Mouse (Mus musculus): ENCODE data around the gene Aimp1. TPM values are rescaled to one million over a fixed set of nuclear protein-coding genes. Genes with fewer than 3 reads are reported as not detected.
A peak's percentile ranks its signal among the peaks of the same experiment; 100 is the strongest.

Aimp1 gene
- polyA plus RNA-seq (2012; rRNA removed): 66.5 and 66.6 TPM in 2 replicates

DNA sequence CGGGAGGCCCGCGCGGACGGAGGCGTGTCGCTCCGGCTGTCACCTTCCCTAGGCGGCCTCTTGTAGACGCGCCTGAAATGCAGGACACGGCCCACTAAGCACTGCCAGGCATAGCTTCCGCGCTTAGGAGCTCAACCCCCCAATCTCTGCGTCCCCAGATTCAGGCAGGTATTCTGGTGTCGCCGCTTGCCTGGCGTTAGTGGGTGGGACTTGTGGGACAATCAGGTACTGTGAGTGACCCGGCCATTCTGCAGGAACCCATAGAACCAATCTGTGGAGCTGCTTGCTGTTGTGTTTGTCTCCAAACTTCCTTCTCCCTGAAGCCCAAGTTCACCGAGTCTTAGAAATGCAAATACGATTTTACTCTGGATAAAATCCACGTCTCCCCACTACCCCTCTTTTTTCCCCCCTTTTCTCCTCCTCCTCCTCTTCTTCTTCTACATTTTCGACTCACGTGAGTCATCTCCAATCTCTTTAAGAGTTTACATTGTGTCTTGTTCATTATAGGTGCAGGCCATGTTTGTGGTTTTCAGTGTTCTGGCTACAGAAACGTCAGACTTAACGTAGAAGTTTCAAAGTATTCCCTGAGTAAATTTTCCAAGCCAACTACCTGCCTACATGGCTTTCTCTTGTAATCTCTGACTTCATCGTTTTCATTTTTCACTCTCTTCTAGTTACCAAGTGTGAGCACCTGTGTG, at the start of gene Aimp1:
Aimp1 (minus strand) TSS at position 140 of the 698 bp plus-strand sequence.
- no peak for DNase-seq
- Histone ChIP-seq H3K27ac (ENCODE audit: insufficient read depth, low read length) (peak within 1 kb of the TSS; percentile 100), H3K4me3 (replicated peaks; ENCODE audit: insufficient read depth, low read depth, low read length) (peak within 1 kb of the TSS; percentile 96), H3K4me1 (ENCODE audit: control insufficient read depth, insufficient read depth, low read length) (peaks cover 5% of the 10 kb centered on the region; the same call in 1 of the 2 replicates), H3K27me3 (ENCODE audit: control insufficient read depth, insufficient read depth, low read length) (no peaks in the 10 kb centered on the region)
- WGBS: 2% methylated on average over 27 of the region's 27 CpGs
- peak; percentile 70; the same call in 1 of the 2 replicates for TF ChIP-seq POLR2A (IDR thresholded peaks at IDR 0.05; ENCODE audit: borderline replicate concordance, insufficient read depth, low read length)
- TF ChIP-seq CTCF (IDR thresholded peaks at IDR 0.05; ENCODE audit: borderline replicate concordance, insufficient read depth, low read depth, low read length): no peak

DNA sequence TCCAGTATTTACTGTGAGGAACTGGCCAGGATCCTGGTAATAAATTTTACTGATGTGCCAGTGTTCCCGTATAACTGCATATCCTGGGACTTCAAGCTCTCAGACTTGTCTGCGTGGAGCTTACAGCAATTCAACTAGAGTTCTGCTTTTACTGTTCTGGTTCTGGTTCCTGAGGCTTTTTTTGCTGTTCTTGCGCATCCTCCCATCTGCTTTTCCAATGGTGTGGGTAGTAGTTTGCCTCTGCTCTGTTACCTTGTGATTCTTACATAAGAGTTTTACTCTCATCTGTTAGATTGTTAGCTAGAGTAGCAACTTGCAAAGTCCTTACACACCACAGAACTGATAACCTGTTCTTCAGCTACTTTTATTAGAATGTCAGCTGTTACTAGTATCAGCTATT, 40.2 kb upstream of the Aimp1 start:
- Histone ChIP-seq H3K4me1 (ENCODE audit: control insufficient read depth, insufficient read depth, low read length) (no peaks in the 10 kb centered on the region), H3K27me3 (ENCODE audit: control insufficient read depth, insufficient read depth, low read length) (no peaks in the 10 kb centered on the region), H3K4me3 (replicated peaks; ENCODE audit: insufficient read depth, low read depth, low read length) (no peak overlapping the region), H3K27ac (ENCODE audit: insufficient read depth, low read length) (no peak overlapping the region)
- WGBS: 96% methylated on average over 3 of the region's 3 CpGs
- no peak for TF ChIP-seq POLR2A (IDR thresholded peaks at IDR 0.05; ENCODE audit: borderline replicate concordance, insufficient read depth, low read length)
- TF ChIP-seq CTCF (IDR thresholded peaks at IDR 0.05; ENCODE audit: borderline replicate concordance, insufficient read depth, low read depth, low read length): no peak
- no peak for DNase-seq

DNA sequence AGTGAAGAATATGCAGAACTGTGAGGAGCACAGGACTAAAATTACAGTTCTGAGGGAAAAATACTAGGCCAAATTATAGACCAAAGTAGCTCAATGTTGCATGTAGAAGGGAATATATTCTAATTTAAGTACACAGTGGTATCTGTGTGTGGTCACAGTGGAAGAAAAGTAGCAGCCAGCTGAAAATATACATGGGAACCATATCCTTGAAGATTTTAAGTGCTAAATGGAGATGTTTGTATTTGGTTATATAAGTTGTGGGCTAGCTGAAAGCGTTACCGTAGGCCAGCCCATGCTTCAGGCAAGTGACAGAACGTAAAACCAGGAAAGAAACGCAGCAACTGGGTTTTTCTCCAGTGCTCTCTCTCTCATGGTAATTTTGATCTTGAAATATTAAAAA, 33.1 kb upstream of the Aimp1 start:
- no peak for DNase-seq
- WGBS: 99% methylated on average over 4 of the region's 4 CpGs
- no peak for TF ChIP-seq POLR2A (IDR thresholded peaks at IDR 0.05; ENCODE audit: borderline replicate concordance, insufficient read depth, low read length)
- TF ChIP-seq CTCF (IDR thresholded peaks at IDR 0.05; ENCODE audit: borderline replicate concordance, insufficient read depth, low read depth, low read length): no peak
- Histone ChIP-seq H3K27me3 (ENCODE audit: control insufficient read depth, insufficient read depth, low read length) (no peaks in the 10 kb centered on the region), H3K4me3 (replicated peaks; ENCODE audit: insufficient read depth, low read depth, low read length) (no peak overlapping the region), H3K4me1 (ENCODE audit: control insufficient read depth, insufficient read depth, low read length) (no peaks in the 10 kb centered on the region), H3K27ac (ENCODE audit: insufficient read depth, low read length) (no peak overlapping the region)

DNA sequence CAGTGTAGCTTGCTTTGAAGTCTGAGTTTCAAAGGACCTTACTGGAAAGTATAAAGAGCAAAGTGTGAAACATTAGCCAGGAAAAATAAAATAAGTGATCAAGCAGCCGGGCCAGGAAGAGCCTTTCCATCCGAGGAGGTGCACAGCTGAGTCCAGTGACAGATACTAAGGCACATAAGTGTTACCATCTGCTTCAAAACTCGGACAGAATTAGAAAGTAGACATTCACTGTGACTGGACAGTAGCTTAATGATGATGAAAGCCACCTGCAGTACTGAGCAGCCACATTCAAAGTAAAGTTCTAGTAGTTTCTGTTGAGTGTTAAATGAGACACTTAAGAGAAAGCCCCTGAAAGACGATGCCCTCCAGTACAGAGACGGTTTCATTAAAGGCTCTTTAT, 29.7 kb upstream of the Aimp1 start:
- Histone ChIP-seq H3K4me1 (ENCODE audit: control insufficient read depth, insufficient read depth, low read length) (no peaks in the 10 kb centered on the region), H3K27me3 (ENCODE audit: control insufficient read depth, insufficient read depth, low read length) (no peaks in the 10 kb centered on the region), H3K4me3 (replicated peaks; ENCODE audit: insufficient read depth, low read depth, low read length) (no peak overlapping the region), H3K27ac (ENCODE audit: insufficient read depth, low read length) (no peak overlapping the region)
- WGBS: 79% methylated on average over 5 of the region's 5 CpGs
- TF ChIP-seq POLR2A (IDR thresholded peaks at IDR 0.05; ENCODE audit: borderline replicate concordance, insufficient read depth, low read length) (no peak), CTCF (IDR thresholded peaks at IDR 0.05; ENCODE audit: borderline replicate concordance, insufficient read depth, low read depth, low read length) (no peak)
- DNase-seq: no peak

DNA sequence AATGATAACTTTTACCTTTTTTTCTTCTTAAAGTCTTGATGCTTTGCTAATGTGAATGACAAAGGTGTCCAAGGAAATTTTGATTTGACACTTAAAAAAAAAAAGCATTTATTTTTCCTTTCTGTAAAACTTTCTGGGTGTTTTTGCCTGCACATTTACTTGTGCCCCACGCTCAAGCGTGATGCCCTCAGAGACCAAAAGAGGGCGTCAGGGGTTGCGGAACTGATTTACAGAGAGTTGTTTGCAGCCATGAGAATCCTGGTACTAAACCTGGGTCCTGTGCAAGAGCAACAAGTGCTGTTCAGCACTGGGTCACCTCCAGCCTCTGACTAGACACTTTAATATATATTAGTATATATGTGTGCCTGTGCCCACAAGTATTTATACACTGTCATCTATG, 22.8 kb upstream of the Aimp1 start:
- Histone ChIP-seq H3K4me3 (replicated peaks; ENCODE audit: insufficient read depth, low read depth, low read length) (no peak overlapping the region), H3K27ac (ENCODE audit: insufficient read depth, low read length) (no peak overlapping the region), H3K4me1 (ENCODE audit: control insufficient read depth, insufficient read depth, low read length) (no peaks in the 10 kb centered on the region), H3K27me3 (ENCODE audit: control insufficient read depth, insufficient read depth, low read length) (no peaks in the 10 kb centered on the region)
- TF ChIP-seq POLR2A (IDR thresholded peaks at IDR 0.05; ENCODE audit: borderline replicate concordance, insufficient read depth, low read length) (no peak), CTCF (IDR thresholded peaks at IDR 0.05; ENCODE audit: borderline replicate concordance, insufficient read depth, low read depth, low read length) (no peak)
- no peak for DNase-seq
- 85% methylated on average over 4 of the region's 4 CpGs for WGBS

DNA sequence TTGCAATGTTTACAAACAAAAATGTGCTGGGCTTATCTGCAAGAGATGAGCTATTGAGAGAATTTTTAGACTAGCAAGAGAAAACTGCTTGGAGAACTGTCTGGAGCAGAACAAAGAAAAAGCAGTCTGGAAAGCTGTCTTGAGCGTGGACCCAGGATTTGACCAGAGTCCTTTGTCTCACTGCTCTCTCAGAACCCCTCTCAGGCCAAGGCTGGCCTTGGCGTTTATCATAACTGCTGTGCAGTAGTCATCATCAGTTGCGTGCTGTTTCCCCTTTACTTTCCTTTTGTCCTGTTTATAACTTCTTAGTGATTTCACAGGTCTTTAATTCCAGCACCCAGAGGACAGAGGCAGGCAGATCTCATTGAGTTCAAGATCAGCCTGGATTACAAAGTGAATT, 20.0 kb upstream of the Aimp1 start:
- DNase-seq: no peak
- no peak overlapping the region for H3K4me3 ChIP-seq (replicated peaks; ENCODE audit: insufficient read depth, low read depth, low read length)
- 83% methylated on average over 3 of the region's 3 CpGs for WGBS
- no peak overlapping the region for H3K27ac ChIP-seq (ENCODE audit: insufficient read depth, low read length)
- TF ChIP-seq POLR2A (IDR thresholded peaks at IDR 0.05; ENCODE audit: borderline replicate concordance, insufficient read depth, low read length): no peak
- TF ChIP-seq CTCF (IDR thresholded peaks at IDR 0.05; ENCODE audit: borderline replicate concordance, insufficient read depth, low read depth, low read length): no peak
- H3K4me1 ChIP-seq (ENCODE audit: control insufficient read depth, insufficient read depth, low read length): no peaks in the 10 kb centered on the region
- no peaks in the 10 kb centered on the region for H3K27me3 ChIP-seq (ENCODE audit: control insufficient read depth, insufficient read depth, low read length)

DNA sequence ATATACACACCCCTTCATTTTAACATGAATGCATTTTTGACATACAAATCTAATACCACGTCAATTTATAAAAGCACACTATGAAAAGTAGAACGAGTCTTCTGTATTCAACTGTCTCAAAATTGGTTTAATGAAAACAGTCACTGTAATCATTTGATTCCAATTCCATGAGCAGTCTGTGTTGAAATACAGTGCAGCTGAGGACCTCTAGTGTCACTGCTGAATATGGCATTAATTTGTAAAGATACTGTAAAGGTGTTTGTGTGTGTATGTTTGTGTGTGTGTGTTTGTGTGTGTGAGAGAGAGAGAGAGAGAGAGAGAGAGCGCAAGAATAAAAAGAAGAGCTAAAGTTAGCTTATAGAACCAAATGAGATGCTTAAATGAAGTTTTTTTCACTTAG, 17.2 kb upstream of the Aimp1 start:
- Histone ChIP-seq H3K27ac (ENCODE audit: insufficient read depth, low read length) (no peak overlapping the region), H3K27me3 (ENCODE audit: control insufficient read depth, insufficient read depth, low read length) (no peaks in the 10 kb centered on the region), H3K4me1 (ENCODE audit: control insufficient read depth, insufficient read depth, low read length) (no peaks in the 10 kb centered on the region), H3K4me3 (replicated peaks; ENCODE audit: insufficient read depth, low read depth, low read length) (no peak overlapping the region)
- TF ChIP-seq POLR2A (IDR thresholded peaks at IDR 0.05; ENCODE audit: borderline replicate concordance, insufficient read depth, low read length): no peak
- TF ChIP-seq CTCF (IDR thresholded peaks at IDR 0.05; ENCODE audit: borderline replicate concordance, insufficient read depth, low read depth, low read length): peak; percentile 16; the same call in 1 of the 2 replicates
- 66% methylated on average over 3 of the region's 3 CpGs for WGBS
- DNase-seq: no peak

Measured in cerebellum, adult 2 months (tissue).